Mouse (Mus musculus): ENCODE measurements at regions not wholly inside any gene's neighbourhood (a gene's known extent, or its start where the extent isn't known, plus 50 kb on each side); places are given as distances from the start of the nearest gene placed in this dataset.

DNA sequence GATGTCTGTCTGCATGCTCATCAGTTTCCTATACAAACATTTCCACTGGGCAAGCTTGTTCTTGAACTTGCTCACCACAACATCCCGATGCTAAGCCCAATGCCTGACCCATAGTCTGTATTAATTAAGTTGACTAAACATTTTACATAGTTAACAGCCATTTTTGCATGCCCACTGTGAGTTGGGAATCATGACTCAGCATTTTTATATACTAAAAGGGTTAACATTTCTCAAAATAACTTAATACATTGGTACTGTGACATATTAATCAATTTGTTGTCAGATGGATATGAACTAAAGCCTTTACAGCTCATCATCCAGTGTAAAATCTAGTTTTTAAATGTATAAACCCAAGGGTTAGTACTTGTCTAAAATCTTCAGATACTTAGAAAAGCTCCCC, 1461.4 kb downstream of the Slc22a22 start:
- no peaks in the 10 kb centered on the region for H3K4me1 ChIP-seq
- no peak overlapping the region for H3K4me3 ChIP-seq (replicated peaks)
- no peak overlapping the region for H3K9ac ChIP-seq
- no peak overlapping the region for H3K27ac ChIP-seq
- 88% methylated on average over 1 of the region's 1 CpGs for whole genome bisulfite sequencing
- no peaks in the 10 kb centered on the region for H3K36me3 ChIP-seq (replicated peaks)
- 0 out of 2 replicates have a peak, but pooled peaks cover 2% of the 10 kb centered on the region for H3K9me3 ChIP-seq
- ATAC-seq (ENCODE audit: low FRiP score): no peak
- no peak overlapping the region for H3K4me2 ChIP-seq
- H3K27me3 ChIP-seq: no peaks in the 10 kb centered on the region

GRCm38 (mm10) chr15:56014059-56014620, 1463.3 kb downstream of the Slc22a22 start:
- H3K27ac ChIP-seq: no peak overlapping the region
- 80% methylated on average over 8 of the region's 8 CpGs for WGBS
- H3K27me3 ChIP-seq: no peaks in the 10 kb centered on the region
- ATAC-seq (ENCODE audit: low FRiP score): no peak
- H3K4me3 ChIP-seq (replicated peaks): no peak overlapping the region
- no peaks in the 10 kb centered on the region for H3K36me3 ChIP-seq (replicated peaks)
- H3K9ac ChIP-seq: no peak overlapping the region
- no peaks in the 10 kb centered on the region for H3K4me1 ChIP-seq
- 0 out of 2 replicates have a peak, but pooled peaks cover 1% of the 10 kb centered on the region for H3K9me3 ChIP-seq
- H3K4me2 ChIP-seq: no peak overlapping the region

- Histone ChIP-seq H3K4me3 (replicated peaks) (no peak overlapping the region), H3K36me3 (replicated peaks) (no peaks in the 10 kb centered on the region), H3K27ac (no peak overlapping the region), H3K9me3 (no peaks in the 10 kb centered on the region), H3K27me3 (no peaks in the 10 kb centered on the region), H3K4me2 (no peak overlapping the region), H3K9ac (no peak overlapping the region), H3K4me1 (no peaks in the 10 kb centered on the region; the same call in 1 of the 2 replicates)
- 54% methylated on average over 5 of the region's 5 CpGs for WGBS
- ATAC-seq (ENCODE audit: low FRiP score): no peak
Measured at GRCm38 (mm10) chr15:56008603-56009174, 1468.7 kb downstream of the Slc22a22 start.

DNA sequence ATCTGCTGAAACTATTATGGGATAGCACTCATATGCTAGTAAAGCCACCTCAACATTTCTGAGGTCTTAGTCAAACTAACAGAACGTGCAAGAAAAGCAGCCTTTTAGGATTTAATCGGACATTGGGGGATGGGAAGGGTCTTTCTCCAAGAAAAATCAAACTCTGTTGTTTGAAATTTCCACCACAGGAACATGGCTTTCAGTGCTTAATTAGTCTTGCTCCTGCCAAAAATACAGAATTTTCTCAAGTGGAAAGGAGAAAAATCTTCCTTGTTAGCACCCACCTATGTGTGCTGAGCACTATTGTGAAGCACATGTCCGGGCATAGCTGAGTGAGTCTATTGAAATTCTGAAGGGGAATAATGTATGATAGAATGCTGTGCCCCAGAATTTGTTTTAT, 1470.0 kb downstream of the Slc22a22 start:
- no peak overlapping the region for H3K27ac ChIP-seq
- H3K36me3 ChIP-seq (replicated peaks): no peaks in the 10 kb centered on the region
- 60% methylated on average over 3 of the region's 3 CpGs for WGBS
- ATAC-seq (ENCODE audit: low FRiP score): no peak
- H3K27me3 ChIP-seq: no peaks in the 10 kb centered on the region
- H3K9me3 ChIP-seq: no peaks in the 10 kb centered on the region
- H3K4me3 ChIP-seq (replicated peaks): no peak overlapping the region
- H3K9ac ChIP-seq: no peak overlapping the region
- H3K4me1 ChIP-seq: no peaks in the 10 kb centered on the region; the same call in 1 of the 2 replicates
- H3K4me2 ChIP-seq: no peak overlapping the region

DNA sequence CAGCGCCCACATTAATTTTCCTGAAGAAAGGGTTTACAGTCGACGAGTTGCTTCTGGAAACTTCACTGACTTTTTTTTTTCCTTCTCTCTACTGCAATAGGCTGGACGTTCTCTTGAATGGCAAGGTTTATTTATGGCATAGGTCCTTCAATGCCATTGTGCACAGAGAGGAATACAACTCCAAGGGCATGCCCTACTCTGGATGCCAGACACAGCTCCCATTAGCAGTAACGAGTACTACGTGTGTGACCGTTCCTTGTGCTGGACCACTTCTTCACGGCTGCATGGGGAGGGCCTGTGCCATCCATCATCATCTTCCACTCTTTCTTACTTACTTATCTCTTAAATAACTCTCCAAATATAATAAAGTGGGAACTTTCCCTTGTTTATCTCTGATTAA, 1472.1 kb downstream of the Slc22a22 start:
- 83% methylated on average over 8 of the region's 8 CpGs for WGBS
- H3K4me2 ChIP-seq: no peak overlapping the region
- no peaks in the 10 kb centered on the region for H3K36me3 ChIP-seq (replicated peaks)
- H3K4me1 ChIP-seq: no peaks in the 10 kb centered on the region; the same call in 1 of the 2 replicates
- H3K27ac ChIP-seq: no peak overlapping the region
- H3K4me3 ChIP-seq (replicated peaks): no peak overlapping the region
- H3K9me3 ChIP-seq: no peaks in the 10 kb centered on the region
- H3K9ac ChIP-seq: no peak overlapping the region
- ATAC-seq (ENCODE audit: low FRiP score): no peak
- H3K27me3 ChIP-seq: no peaks in the 10 kb centered on the region

- Histone ChIP-seq H3K27me3 (no peaks in the 10 kb centered on the region), H3K4me2 (no peak overlapping the region), H3K27ac (no peak overlapping the region), H3K36me3 (replicated peaks) (no peaks in the 10 kb centered on the region), H3K4me3 (replicated peaks) (no peak overlapping the region), H3K9ac (no peak overlapping the region), H3K9me3 (no peaks in the 10 kb centered on the region), H3K4me1 (no peaks in the 10 kb centered on the region; the same call in 1 of the 2 replicates)
- 86% methylated on average over 3 of the region's 3 CpGs for WGBS
- ATAC-seq (ENCODE audit: low FRiP score): no peak
Measured at GRCm38 (mm10) chr15:56003921-56004320, 1473.5 kb downstream of the Slc22a22 start.

DNA sequence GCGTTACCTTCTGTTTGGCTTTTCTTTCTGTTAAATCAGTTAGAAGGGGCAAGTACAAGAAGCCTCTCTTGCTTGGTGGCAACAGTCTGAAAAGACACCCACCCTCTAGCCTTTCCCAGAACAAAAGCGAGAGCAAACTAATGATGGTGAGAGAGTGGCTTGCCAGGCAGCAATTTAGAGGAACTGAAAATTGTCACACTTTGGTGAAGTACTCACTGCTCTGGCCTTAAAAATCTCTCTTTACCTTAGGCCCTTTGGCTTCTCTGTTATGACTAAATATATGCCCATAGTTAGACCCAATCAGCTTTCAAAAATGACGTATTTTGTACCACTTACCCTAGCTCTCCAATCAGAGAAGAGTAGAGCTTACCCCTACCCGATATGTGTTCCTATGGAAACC, 1477.8 kb downstream of the Slc22a22 start:
- H3K9ac ChIP-seq: no peak overlapping the region
- no peaks in the 10 kb centered on the region for H3K36me3 ChIP-seq (replicated peaks)
- H3K27ac ChIP-seq: no peak overlapping the region
- no peaks in the 10 kb centered on the region for H3K4me1 ChIP-seq
- H3K4me3 ChIP-seq (replicated peaks): no peak overlapping the region
- no peaks in the 10 kb centered on the region for H3K9me3 ChIP-seq
- no peak for ATAC-seq (ENCODE audit: low FRiP score)
- no peak overlapping the region for H3K4me2 ChIP-seq
- H3K27me3 ChIP-seq: no peaks in the 10 kb centered on the region
- 90% methylated on average over 4 of the region's 4 CpGs for WGBS

GRCm38 (mm10) chr15:55997977-55998376, 1479.4 kb downstream of the Slc22a22 start:
- Histone ChIP-seq H3K27ac (no peak overlapping the region), H3K9ac (no peak overlapping the region), H3K36me3 (replicated peaks) (no peaks in the 10 kb centered on the region), H3K4me1 (no peaks in the 10 kb centered on the region), H3K9me3 (no peaks in the 10 kb centered on the region), H3K4me2 (no peak overlapping the region), H3K27me3 (no peaks in the 10 kb centered on the region), H3K4me3 (replicated peaks) (no peak overlapping the region)
- 87% methylated on average over 4 of the region's 4 CpGs for WGBS
- ATAC-seq (ENCODE audit: low FRiP score): no peak

GRCm38 (mm10) chr15:55994680-55995079, 1482.7 kb downstream of the Slc22a22 start:
- no peaks in the 10 kb centered on the region for H3K36me3 ChIP-seq (replicated peaks)
- no peak overlapping the region for H3K4me3 ChIP-seq (replicated peaks)
- no peaks in the 10 kb centered on the region for H3K4me1 ChIP-seq
- no peak overlapping the region for H3K9ac ChIP-seq
- no peaks in the 10 kb centered on the region for H3K9me3 ChIP-seq
- H3K4me2 ChIP-seq: no peak overlapping the region
- H3K27ac ChIP-seq: no peak overlapping the region
- ATAC-seq (ENCODE audit: low FRiP score): no peak
- 83% methylated on average over 3 of the region's 3 CpGs for WGBS
- no peaks in the 10 kb centered on the region for H3K27me3 ChIP-seq

- Histone ChIP-seq H3K9ac (no peak overlapping the region), H3K4me3 (replicated peaks) (no peak overlapping the region), H3K27me3 (no peaks in the 10 kb centered on the region), H3K9me3 (no peaks in the 10 kb centered on the region), H3K36me3 (replicated peaks) (no peaks in the 10 kb centered on the region), H3K27ac (no peak overlapping the region), H3K4me1 (no peaks in the 10 kb centered on the region; the same call in 1 of the 2 replicates), H3K4me2 (no peak overlapping the region)
- WGBS: 76% methylated on average over 14 of the region's 14 CpGs
- no peak for ATAC-seq (ENCODE audit: low FRiP score)
Measured at GRCm38 (mm10) chr15:55975843-55976242, 1501.6 kb downstream of the Slc22a22 start.

GRCm38 (mm10) chr15:55966780-55967179, 1510.6 kb downstream of the Slc22a22 start:
- Histone ChIP-seq H3K9me3 (no peaks in the 10 kb centered on the region), H3K4me1 (peaks cover 6% of the 10 kb centered on the region; the same call in 1 of the 2 replicates), H3K4me3 (replicated peaks) (no peak overlapping the region), H3K27ac (no peak overlapping the region), H3K36me3 (replicated peaks) (no peaks in the 10 kb centered on the region), H3K27me3 (no peaks in the 10 kb centered on the region), H3K9ac (no peak overlapping the region), H3K4me2 (no peak overlapping the region)
- ATAC-seq (ENCODE audit: low FRiP score): no peak
- 35% methylated on average over 2 of the region's 2 CpGs for WGBS

DNA sequence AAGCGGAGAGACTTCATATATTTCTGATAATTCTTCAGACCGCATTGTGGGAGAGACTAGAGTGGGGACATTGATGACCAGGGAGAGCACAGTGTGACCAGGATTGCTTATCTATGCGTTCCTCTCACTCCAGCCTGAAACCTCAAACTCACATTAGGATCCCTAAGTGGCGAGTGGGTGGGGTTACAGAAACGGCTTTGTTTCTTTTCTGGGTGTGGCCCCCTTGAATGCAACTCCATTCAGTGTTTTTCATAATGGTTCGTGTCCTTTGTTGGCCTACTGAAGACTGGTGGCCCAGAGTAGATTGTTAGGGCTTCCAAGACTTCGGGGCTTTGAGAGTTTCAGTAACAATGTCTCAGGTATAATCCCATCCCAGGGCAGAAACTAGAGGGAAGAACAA, 1512.1 kb downstream of the Slc22a22 start:
- no peaks in the 10 kb centered on the region for H3K9me3 ChIP-seq
- H3K4me2 ChIP-seq: no peak overlapping the region
- peaks cover 6% of the 10 kb centered on the region; the same call in 1 of the 2 replicates for H3K4me1 ChIP-seq
- H3K27me3 ChIP-seq: no peaks in the 10 kb centered on the region
- no peak overlapping the region for H3K27ac ChIP-seq
- H3K9ac ChIP-seq: no peak overlapping the region
- no peak overlapping the region for H3K4me3 ChIP-seq (replicated peaks)
- 70% methylated on average over 7 of the region's 7 CpGs for WGBS
- no peaks in the 10 kb centered on the region for H3K36me3 ChIP-seq (replicated peaks)
- ATAC-seq (ENCODE audit: low FRiP score): no peak

- 96% methylated on average over 3 of the region's 3 CpGs for WGBS
- no peaks in the 10 kb centered on the region for H3K9me3 ChIP-seq
- H3K4me1 ChIP-seq: peaks cover 4% of the 10 kb centered on the region; the same call in 1 of the 2 replicates
- no peak overlapping the region for H3K4me2 ChIP-seq
- H3K4me3 ChIP-seq (replicated peaks): no peak overlapping the region
- no peak overlapping the region for H3K9ac ChIP-seq
- no peak overlapping the region for H3K27ac ChIP-seq
- no peaks in the 10 kb centered on the region for H3K27me3 ChIP-seq
- H3K36me3 ChIP-seq (replicated peaks): no peaks in the 10 kb centered on the region
- ATAC-seq (ENCODE audit: low FRiP score): no peak
Measured at GRCm38 (mm10) chr15:55962093-55962492, 1515.3 kb downstream of the Slc22a22 start.

Measured in forebrain, embryonic 12.5 days (tissue).